Mouse (Mus musculus) adrenal gland, postnatal 4 days (tissue): ENCODE measurements at regions not wholly inside any gene's neighbourhood (a gene's known extent, or its start where the extent isn't known, plus 50 kb on each side); places are given as distances from the start of the nearest gene placed in this dataset.

ENCODE experiments used
- DNase-seq, 2 experiments: peaks; one replicate each; pipeline ENCODE4 v3.0.0; 2021 to 2022; ENCODE audit warnings: low spot score in 2 of 2, mixed read lengths in 2 of 2

DNA sequence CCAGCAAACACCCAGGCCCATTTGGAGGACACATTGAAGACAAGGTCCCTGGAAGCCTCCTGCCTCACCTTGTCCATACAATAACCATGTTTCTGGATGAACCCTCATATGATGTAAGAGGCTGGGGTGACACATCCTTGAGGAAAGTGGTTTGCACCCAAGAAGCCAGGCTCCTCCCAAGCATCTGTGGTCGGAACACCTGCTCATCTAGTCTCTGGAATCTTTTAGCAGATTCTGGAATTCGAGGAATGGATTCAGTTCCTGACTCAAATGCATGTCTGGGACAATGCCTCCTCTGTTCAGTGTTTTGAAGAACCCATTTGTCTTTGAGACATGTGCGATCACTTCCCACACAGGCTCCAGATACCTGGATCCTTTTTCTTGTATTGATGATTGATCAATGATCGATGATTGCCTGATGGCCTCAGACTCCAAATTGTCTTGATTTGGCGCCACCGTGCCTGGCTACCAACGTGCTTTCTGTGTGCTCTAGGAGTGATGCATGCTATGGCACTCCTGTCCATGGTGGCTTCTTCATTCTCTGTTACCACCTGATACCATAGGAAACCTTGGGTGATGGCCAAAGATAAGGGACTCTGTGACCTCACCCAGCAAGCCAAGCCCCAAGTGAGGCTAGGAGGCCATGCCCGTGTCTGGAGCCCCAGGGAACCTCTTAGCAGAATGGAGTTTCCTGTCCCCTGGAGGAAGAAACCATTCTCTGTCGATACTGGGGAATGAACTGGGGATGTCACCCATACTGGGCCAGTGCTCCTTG is 126.7 kb downstream of the Mn1 start:
- DNase-seq, result no peak

GRCm38 (mm10) chr5:111553471-111554382 is 136.6 kb downstream of the Mn1 start:
- DNase-seq, result no peak

- no peak for DNase-seq
These were observed 137.6 kb downstream of the Mn1 start for GRCm38 (mm10) chr5:111554551-111555311.

- DNase-seq, result no peak
These were observed 138.3 kb downstream of the Mn1 start for GRCm38 (mm10) chr5:111555312-111555957.

DNA sequence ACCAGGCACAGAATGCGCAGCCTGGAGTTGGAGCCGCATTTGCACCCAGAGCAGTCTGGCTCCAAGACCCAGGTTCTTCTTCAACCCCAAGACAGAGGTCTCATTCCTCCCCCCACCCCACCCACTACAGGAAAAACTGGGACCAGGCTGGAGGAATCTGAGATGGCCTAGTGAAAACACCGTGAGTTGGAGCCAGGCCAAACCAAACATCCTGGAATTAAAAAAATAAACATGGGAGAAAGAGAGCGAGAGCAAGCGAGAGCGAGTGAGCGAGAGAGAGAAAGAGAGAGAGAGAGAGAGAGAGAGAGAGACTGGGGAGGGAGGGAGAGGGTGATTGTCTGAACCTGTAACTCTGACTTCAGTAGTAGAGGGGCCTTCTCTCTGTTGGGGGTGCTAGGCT is 138.8 kb downstream of the Mn1 start:
- no peak for DNase-seq

DNA sequence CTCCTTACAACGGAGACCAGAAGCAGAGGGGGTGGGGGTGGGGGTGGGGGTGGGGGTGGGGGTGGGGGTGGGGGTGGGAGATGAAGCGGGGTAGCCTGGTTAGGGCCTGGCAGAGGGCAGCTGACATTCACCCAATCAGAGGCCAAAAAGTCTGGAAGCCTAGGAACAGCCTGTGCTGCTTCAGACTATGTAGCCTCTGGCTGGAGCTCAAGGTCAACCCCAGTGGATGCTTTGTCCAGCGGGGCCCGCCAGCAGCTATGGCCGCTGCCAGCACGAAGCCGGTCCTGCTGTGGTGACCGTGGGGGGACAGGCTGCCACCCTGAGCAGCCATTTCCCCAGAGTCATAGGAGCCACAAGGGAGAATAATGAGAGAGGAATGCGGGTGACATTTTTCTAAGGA is 143.3 kb downstream of the Mn1 start:
- DNase-seq, result no peak

- DNase-seq, result no peak
These were observed 144.1 kb downstream of the Mn1 start for GRCm38 (mm10) chr5:111561301-111561700.

DNA sequence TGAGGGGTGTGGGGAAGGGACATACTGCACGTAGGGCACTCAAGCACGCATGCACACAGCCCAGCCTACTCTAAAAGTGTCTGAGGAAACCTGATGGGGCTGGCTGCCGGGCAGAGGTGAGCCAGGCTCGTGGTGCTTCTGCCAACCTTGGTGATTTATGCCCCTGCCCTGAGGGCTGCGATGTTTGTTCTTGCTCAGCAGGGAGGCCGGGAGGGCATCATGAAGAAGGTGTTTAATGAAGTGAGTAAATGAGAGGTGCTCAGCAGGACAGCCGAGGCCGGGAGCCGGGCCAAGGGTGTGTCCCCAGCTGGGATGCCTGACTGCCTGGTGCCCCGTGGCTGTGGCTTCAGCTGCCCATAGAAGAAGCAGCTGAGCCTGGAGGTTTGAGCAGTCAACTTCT is 153.7 kb downstream of the Mn1 start:
- DNase-seq, result no peak

DNA sequence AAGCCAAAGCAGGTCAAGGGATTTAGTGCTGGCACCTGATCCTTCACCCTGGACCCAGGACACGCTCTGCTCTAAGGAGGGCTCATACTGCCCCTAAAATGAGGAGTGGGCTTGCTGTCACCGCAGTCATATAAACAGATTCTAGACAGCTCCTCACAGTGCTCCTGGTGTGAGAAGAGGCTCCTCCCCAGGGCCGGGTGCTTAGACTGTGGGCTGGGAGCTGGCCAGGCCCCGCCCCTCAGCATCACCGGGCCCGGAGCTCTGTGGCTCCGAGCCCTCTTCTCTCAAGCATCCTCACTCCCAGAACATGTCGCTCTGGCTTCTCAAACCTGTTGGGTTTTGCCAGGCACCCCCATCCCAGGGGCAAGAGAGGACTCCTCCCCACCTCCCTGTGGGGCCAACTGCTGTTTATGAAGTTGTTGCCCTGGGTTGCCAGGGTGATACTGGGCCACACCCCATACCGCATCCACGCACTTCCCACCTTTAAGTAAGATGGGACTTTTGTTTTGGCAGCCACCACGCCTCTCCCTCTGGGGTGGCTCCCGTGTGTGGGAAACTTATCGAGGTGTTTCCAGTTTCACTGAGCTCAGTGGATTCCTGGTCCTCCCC is 156.2 kb downstream of the Mn1 start:
- DNase-seq, result no peak

DNA sequence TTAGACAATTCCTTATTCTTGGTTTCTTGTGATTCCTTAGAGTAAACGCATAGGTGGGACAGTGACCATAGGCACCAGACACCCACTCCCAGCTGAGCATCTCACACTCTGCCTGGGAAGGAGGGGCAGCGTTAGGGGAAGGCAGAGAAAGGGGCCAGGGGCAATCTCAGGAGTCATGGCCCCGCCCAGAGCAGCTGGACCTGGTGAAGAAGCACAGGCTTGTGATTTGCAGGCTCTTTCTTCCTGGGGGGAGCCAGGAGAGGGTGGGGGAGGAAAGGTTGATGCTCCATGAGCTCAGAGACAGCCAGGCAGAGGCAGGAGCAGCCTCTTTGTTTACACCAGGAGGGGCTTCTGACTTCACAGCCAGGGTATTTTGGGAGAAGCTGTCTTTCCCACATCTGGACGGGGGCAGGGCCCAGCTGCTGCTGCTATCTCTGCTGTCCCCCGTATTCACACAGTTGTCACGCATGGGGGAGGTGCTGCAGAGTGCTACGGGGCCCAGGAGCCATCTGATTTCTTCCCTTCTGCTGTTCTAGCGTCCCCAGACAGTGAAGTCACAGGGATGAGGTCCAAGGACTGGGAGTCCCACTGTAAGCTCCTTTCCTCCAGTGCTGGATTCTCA is 157.2 kb downstream of the Mn1 start:
- DNase-seq, result no peak

DNA sequence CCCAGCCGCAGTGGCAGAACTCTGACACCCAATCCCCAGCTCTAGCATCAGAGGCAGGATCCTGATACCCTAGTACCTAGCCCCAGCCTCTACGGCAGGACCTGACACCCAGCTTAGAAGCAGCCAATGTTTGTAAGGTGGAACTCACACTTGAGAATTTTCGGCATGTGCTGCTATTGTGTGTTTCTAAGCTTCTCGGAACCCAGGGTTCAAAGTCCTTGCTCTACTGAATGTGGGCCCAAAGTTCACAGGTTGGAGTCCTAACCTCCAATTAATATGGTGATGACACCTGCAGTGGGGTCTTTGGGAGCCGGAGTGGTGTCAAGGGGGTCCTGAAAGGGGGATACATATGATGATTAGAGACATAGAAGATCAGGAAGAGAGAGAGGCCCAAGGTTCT is 158.2 kb downstream of the Mn1 start:
- no peak for DNase-seq

DNA sequence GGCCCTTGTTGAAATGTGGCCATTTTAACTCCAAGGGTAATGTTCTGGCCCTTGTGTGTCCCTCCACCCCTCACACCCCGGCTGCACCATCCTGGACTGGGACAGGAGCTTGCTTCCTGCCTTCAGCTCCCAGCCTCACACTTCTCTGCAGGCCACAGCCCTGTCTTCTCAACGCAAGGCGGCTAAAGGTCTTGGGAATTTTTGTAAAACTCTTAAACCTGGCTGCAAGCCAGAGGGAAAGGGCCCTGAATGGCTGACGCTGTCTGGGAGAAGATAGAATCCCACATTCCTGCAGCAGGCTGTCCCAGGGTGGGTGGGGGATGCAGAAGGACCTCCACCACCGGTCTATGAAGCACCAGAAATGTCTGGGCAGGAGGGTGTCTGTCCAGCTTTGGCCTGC is 156.3 kb upstream of the Gm26897 start:
- DNase-seq, result no peak

GRCm38 (mm10) chr5:111578088-111578487 is 155.6 kb upstream of the Gm26897 start:
- no peak for DNase-seq

DNA sequence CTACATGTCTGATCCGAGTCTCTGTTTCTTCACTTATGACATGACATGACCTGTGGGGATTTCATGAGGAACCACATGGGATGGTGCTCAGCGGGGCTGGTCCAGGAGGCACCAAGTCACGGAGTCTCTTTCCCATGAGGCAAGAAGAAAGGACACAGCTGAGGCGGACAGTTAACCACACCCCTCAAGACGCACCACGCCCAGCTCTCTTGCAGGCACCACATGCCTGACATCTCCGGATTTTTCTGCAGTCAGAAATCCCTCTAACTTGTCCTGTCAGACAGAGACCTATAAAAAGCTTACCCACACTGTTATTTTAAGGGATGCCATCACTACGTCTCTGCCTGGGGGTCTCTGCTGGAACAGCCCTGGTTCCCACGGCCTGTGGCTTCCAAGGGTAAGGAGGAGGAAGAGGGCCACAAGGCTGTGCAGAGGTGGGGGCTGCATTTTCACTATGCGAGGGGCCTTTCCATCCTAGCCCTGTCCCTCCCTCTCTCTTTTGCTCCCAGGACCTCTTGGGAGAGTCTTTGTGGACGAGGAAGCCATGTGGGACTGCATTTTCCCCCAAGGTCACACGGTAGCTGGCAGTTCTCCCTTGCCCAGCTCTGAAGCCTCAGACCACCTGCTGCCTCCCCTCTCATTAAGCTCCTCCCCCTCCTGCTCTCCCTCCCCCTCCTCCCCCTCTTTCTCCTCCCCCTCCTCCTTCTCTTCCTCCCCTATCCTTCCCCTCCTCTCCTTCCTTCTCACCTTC is 154.6 kb upstream of the Gm26897 start:
- no peak for DNase-seq

DNA sequence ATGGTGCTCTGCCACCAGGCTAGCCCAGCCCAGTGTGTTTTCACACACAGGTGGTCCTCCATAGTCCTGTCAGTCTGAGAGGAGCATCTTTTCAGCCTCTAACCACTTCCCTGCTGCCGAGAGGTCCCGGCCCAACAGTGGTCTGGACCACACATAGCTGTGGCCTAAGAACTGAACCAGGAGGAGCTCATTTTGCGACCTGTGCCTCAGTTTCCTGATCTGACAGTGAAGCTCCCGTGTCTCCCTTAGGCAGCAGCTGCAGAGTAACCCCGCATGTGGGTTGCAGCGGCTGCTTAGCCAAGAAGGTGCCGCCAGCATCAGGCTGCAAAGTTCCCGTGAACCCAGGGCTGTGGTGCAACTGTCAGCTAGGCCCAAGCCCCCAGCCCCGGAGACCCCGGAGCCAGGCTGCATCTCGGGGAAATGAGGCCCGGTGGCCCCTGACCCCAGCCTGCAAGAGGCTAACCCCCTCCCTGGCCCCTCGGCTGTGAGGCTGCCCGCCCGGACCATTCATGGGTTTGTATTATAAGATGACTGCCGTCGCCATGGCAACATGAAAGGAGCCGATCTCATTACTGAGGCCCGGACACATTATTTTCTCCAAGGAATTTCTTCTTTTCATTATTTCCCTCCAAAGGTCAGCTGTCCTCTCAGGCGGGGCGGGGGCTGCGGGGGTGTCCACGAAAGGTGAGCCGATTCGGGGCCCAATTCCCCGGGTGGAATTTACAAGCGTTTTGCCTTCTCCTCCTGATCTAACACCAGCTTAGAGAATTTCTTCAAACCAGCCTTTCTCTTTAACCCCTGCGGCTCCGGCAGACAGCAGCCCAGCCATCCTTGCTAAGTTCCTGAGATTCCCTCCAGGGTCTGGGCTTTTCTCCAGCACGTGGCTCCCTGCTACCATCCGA is 152.6 kb upstream of the Gm26897 start:
- no peak for DNase-seq

- no peak for DNase-seq
These were observed 151.7 kb upstream of the Gm26897 start for GRCm38 (mm10) chr5:111582004-111582403.

DNA sequence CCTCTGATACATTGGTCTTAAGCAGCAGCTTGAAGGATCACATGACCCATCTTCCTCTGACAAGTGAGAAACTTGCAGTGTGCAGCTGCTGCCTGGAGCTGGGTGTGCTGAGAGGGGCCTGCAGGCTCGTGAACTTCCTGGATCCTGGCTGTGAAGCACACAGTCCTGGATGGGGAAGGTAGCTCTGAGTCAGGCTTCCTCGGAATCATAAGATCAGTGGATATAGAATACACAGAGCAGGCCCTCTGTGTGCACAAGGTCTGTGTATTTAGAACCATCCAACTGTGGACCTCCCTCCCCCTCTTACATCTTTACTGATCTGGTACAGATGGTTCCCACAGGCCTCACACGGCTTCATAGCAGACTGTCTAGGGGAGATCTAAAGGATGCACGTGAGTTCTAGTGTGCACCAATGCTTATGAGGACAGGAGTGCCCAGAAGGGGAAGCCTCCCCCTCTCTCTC is 143.1 kb upstream of the Gm26897 start:
- DNase-seq, result no peak

GRCm38 (mm10) chr5:111592807-111593206 is 140.9 kb upstream of the Gm26897 start:
- DNase-seq, result no peak
